Mouse (Mus musculus): ENCODE results near the gene Stk39.

Stk39 gene

GRCm38 (mm10) chr2:68346606-68347237, 125.3 kb downstream of the Stk39 start:
- DNase-seq (ENCODE audit: low spot score in 2 of 2) = peak in 1 of 2 experiments; percentile 43

GRCm38 (mm10) chr2:68345269-68345668, 126.8 kb downstream of the Stk39 start:
- no peak for DNase-seq (ENCODE audit: low spot score in 2 of 2)

- DNase-seq (ENCODE audit: low spot score in 2 of 2) = no peak
These were observed 128.3 kb downstream of the Stk39 start for GRCm38 (mm10) chr2:68343751-68344150.

GRCm38 (mm10) chr2:68342122-68342646, 129.9 kb downstream of the Stk39 start:
- no peak for DNase-seq (ENCODE audit: low spot score in 2 of 2)

GRCm38 (mm10) chr2:68336913-68337312, 135.2 kb downstream of the Stk39 start:
- no peak for DNase-seq (ENCODE audit: low spot score in 2 of 2)

- DNase-seq (ENCODE audit: low spot score in 2 of 2) = no peak
These were observed 137.1 kb downstream of the Stk39 start for GRCm38 (mm10) chr2:68334945-68335344.

- no peak for DNase-seq (ENCODE audit: low spot score in 2 of 2)
These were observed 146.8 kb downstream of the Stk39 start for GRCm38 (mm10) chr2:68325306-68325705.

- no peak for DNase-seq (ENCODE audit: low spot score in 2 of 2)
These were observed 150.8 kb downstream of the Stk39 start for GRCm38 (mm10) chr2:68321230-68321629.

GRCm38 (mm10) chr2:68320670-68321069, 151.4 kb downstream of the Stk39 start:
- no peak for DNase-seq (ENCODE audit: low spot score in 2 of 2)

- DNase-seq (ENCODE audit: low spot score in 2 of 2) = no peak
These were observed 153.6 kb downstream of the Stk39 start for GRCm38 (mm10) chr2:68318452-68318851.

GRCm38 (mm10) chr2:68317895-68318294, 154.2 kb downstream of the Stk39 start:
- no peak for DNase-seq (ENCODE audit: low spot score in 2 of 2)

- DNase-seq (ENCODE audit: low spot score in 2 of 2) = no peak
These were observed 154.6 kb downstream of the Stk39 start for GRCm38 (mm10) chr2:68317452-68317851.

- DNase-seq (ENCODE audit: low spot score in 2 of 2) = no peak
These were observed 156.8 kb downstream of the Stk39 start for GRCm38 (mm10) chr2:68315258-68315657.

- DNase-seq (ENCODE audit: low spot score in 2 of 2) = no peak
These were observed 161.9 kb downstream of the Stk39 start for GRCm38 (mm10) chr2:68310121-68310520.

GRCm38 (mm10) chr2:68306519-68306918, 165.5 kb downstream of the Stk39 start:
- DNase-seq (ENCODE audit: low spot score in 2 of 2) = no peak

GRCm38 (mm10) chr2:68304771-68305460, 167.2 kb downstream of the Stk39 start:
- no peak for DNase-seq (ENCODE audit: low spot score in 2 of 2)

GRCm38 (mm10) chr2:68301811-68302542, 170.1 kb downstream of the Stk39 start:
- peak in 1 of 2 experiments; percentile 56 for DNase-seq (ENCODE audit: low spot score in 2 of 2)

- no peak for DNase-seq (ENCODE audit: low spot score in 2 of 2)
These were observed 173.7 kb downstream of the Stk39 start for GRCm38 (mm10) chr2:68298356-68298755.

- no peak for DNase-seq (ENCODE audit: low spot score in 2 of 2)
These were observed 174.1 kb downstream of the Stk39 start for GRCm38 (mm10) chr2:68297955-68298354.

- DNase-seq (ENCODE audit: low spot score in 2 of 2) = no peak
These were observed 175.3 kb downstream of the Stk39 start for GRCm38 (mm10) chr2:68296743-68297142.

GRCm38 (mm10) chr2:68292539-68293320, 179.3 kb downstream of the Stk39 start:
- DNase-seq (ENCODE audit: low spot score in 2 of 2) = no peak

- no peak for DNase-seq (ENCODE audit: low spot score in 2 of 2)
These were observed 180.2 kb downstream of the Stk39 start for GRCm38 (mm10) chr2:68291895-68292294.
